Mouse (Mus musculus) layer of hippocampus, adult 9-10 months (tissue): ENCODE data around the gene Hbb-y.
"Not testable (repeated sequence)": the region's sequence is repeated elsewhere in the genome, so short reads cannot be mapped to it uniquely, and the experiment has no call there.

Experiments used
- DNase-seq: peaks from one replicate; pipeline ENCODE4 v3.0.0; 2022; ENCODE audit warnings: low spot score

The Hbb-y gene

GRCm38 (mm10) chr7:103853090-103853489 lies at the start of gene Hbb-y:
Gene Hbb-y, minus strand, starts transcription at chr7:103853216.
- no peak for DNase-seq

GRCm38 (mm10) chr7:103894385-103894784 lies 41.4 kb upstream of the Hbb-y start, which contains the start of gene Olfr64:
Gene Olfr64, minus strand, starts transcription at chr7:103894485.
- DNase-seq, result no peak

GRCm38 (mm10) chr7:103886152-103886551 lies 33.1 kb upstream of the Hbb-y start, which contains the start of gene Olfr66:
Gene Olfr66, minus strand, starts transcription at chr7:103886252.
- DNase-seq, result no peak

GRCm38 (mm10) chr7:103877093-103877492 lies 24.1 kb upstream of the Hbb-y start:
- DNase-seq, result no peak

GRCm38 (mm10) chr7:103874451-103874850 lies 21.4 kb upstream of the Hbb-y start:
- no peak for DNase-seq

- DNase-seq, result no peak
Measured at GRCm38 (mm10) chr7:103873064-103873463, 20.0 kb upstream of the Hbb-y start.

- no peak for DNase-seq
Measured at GRCm38 (mm10) chr7:103870667-103871066, 17.7 kb upstream of the Hbb-y start.

- DNase-seq, result no peak
Measured at GRCm38 (mm10) chr7:103865716-103866115, 12.7 kb upstream of the Hbb-y start.

GRCm38 (mm10) chr7:103861531-103861930 lies 8.5 kb upstream of the Hbb-y start:
- no peak for DNase-seq

GRCm38 (mm10) chr7:103860855-103861254 lies 7.8 kb upstream of the Hbb-y start:
- DNase-seq, result no peak

- DNase-seq, result no peak
Measured at GRCm38 (mm10) chr7:103859076-103859475, 6.1 kb upstream of the Hbb-y start.

- no peak for DNase-seq
Measured at GRCm38 (mm10) chr7:103854669-103855068, 1.7 kb upstream of the Hbb-y start.

- no peak for DNase-seq
Measured at GRCm38 (mm10) chr7:103844525-103845325, 8.3 kb downstream of the Hbb-y start.

- DNase-seq, result no peak
Measured at GRCm38 (mm10) chr7:103843034-103843433, 10.0 kb downstream of the Hbb-y start, which contains the start of gene Hbb-bh1. Gene Hbb-bh1, minus strand, starts transcription at chr7:103843164.

- no peak for DNase-seq
Measured at GRCm38 (mm10) chr7:103840268-103840667, 12.7 kb downstream of the Hbb-y start, which contains the start of gene Hbb-bh2. Gene Hbb-bh2, minus strand, starts transcription at chr7:103840520.

GRCm38 (mm10) chr7:103827808-103828207 lies 25.2 kb downstream of the Hbb-y start, which contains the start of gene Hbb-bs:
Gene Hbb-bs, minus strand, starts transcription at chr7:103828096.
- no peak for DNase-seq

- not testable (repeated sequence) for DNase-seq
Measured at GRCm38 (mm10) chr7:103827139-103827538, 25.9 kb downstream of the Hbb-y start.

- no peak for DNase-seq
Measured at GRCm38 (mm10) chr7:103826255-103826887, 26.6 kb downstream of the Hbb-y start.

GRCm38 (mm10) chr7:103825536-103826254 lies 27.3 kb downstream of the Hbb-y start:
- DNase-seq, result no peak

- no peak for DNase-seq
Measured at GRCm38 (mm10) chr7:103824597-103824996, 28.4 kb downstream of the Hbb-y start.

GRCm38 (mm10) chr7:103815085-103815484 lies 37.9 kb downstream of the Hbb-y start:
- not testable (repeated sequence) for DNase-seq

GRCm38 (mm10) chr7:103813766-103814165 lies 39.2 kb downstream of the Hbb-y start, which contains the start of gene Hbb-bt:
Gene Hbb-bt, minus strand, starts transcription at chr7:103813996.
- no peak for DNase-seq
